Mouse (Mus musculus) right cerebral cortex, postnatal 4 days (tissue): ENCODE measurements around the gene Adamts17.
A peak's percentile ranks its signal among the peaks of the same experiment; 100 is the strongest.

ENCODE experiments used
- DNase-seq: peaks from one replicate; pipeline ENCODE4 v3.0.0-alpha.2; 2022

Adamts17 gene

DNA sequence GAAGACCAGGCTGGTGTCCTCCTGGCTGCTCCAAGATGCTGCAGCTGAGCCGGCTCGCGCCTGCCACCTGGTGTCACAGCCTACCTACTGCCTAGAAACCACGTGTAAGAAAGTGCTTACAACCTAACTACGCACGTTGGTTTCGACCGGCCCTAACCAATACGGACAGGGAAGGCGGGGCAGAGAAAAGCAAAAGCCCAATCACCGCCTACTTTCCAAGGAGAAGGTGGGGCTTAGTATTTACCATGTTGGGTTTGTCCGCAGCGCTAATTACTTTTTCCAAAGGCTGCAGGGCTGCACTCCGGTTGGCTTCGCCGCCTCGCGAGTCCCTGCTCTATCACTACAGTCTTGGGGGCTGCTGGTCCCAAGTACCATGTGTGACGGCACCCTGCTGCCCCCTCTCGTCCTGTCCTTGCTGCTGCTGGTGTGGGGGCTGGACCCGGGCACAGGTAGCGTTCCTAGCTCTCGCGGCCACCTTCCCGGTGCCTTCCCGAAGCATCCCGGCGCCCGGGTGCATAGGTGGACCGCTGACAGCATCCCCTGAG lies at the start of gene Adamts17:
Gene Adamts17 (plus strand): TSS at position 273 of the 545 bp plus-strand sequence.
- peak; percentile 91 for DNase-seq

DNA sequence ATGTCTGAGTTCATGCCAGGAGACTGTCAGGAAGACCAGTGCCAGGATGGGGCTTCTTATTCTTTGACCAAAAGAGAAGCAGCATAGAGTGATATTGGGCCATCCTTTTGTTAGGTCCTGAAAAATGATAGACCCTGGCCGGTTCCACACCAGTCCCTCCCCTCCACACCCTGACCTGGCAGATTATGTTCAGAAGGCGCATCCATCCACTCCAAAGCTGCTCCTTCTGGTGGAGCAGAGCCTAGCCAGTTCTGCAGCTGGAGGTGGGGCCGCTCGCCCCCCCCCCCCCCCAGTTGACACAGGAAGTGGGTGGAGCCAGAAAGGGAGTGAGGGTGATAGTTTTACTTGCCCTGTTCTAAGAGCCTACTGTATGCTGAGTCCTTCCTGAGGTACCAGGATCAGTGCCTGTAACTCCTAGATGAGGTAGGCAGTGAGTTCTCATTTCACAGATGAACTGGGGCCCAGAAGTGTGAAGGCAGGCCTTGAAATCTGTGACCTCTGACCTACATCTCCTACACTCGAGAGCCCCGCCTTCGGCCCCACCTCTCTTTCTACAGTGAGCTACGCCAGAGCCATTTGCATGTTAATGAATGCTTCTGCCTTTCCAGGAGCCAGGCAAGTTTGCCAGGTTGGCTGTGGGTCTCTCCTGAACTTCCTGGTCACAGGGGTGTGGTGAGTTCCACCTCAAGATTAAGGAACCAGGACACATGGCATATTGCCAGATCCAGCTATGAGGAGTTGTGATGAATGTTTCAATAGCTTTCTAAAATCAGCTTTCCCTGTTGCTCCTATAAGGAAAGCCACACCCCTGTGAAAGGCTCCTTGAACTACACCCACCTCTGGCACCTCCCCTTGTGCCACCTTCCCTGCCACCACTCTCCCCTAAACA lies 49.4 kb upstream of the Adamts17 start:
- DNase-seq, result no peak

DNA sequence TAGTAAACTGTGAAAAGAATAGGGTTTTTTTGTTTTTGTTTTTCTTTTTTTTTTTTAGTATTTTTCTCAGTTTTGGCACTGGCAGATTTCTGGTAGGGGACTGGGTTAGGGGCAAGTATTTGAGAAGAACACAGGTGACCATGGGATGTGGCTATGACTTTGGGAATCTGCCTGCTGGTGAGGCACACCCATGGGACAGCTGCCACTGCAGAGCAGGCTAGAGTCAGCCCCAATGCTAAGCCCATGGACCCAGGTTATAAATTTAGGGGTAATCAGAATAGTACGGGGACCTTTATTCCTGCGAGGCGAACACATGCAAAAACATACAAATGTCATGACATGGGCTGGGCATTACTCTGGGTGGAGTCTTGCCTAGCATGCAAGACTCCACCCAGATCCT lies 48.5 kb upstream of the Adamts17 start:
- no peak for DNase-seq

DNA sequence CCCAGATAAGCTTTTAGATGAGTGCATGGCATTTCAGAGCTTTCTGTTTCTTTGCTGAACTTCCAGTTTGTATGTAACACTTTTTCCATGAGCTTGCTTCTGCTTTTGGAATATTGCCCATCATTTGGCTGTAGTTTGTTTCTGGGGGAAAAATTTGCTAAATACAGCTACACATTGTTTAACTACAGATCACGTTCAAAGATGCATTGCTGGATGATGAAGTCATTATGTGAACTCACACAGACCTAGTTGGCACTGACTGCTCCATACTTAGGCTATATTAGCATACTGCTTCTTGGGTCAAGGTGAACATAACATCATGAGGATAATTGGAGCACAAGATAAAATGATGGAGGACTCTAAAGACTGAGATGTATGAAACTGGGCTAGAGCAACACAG lies 42.6 kb upstream of the Adamts17 start:
- DNase-seq, result no peak

DNA sequence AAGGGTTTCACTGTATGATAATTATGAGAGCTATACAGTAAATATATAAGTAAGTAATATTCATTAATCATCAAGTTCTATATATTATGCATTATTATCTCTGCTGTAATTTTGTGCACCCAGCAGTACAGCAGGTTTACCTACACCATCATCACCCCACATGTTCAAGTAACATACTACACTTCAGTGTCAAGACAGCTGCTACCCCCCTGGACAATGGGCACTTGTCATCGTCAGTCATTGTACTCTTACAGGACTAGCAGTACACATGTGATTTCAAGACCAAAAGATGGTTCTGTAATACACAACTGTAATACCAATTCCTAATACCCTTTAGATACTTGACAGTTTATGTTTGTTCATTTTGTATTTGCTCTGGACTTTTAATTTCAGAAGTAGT lies 42.2 kb upstream of the Adamts17 start:
- no peak for DNase-seq

DNA sequence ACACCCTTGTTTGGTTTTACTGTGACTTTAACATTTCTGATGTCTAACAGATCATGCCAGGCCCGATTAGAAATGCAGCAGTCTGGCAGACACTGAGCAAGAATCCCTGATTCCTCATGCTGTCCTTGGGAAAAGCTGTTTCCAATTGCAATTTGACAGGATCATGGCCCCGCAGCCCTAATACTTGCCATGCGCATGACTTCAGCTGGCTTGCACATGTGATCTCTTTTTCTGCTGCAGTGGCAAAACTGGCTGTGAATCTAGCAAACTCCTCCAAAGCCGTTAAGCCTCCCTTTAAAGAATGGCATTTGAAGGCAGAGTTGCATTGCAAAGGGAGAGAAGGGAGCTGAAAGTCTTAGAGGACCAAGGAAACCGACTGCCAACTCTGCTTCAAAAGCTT lies 40.7 kb upstream of the Adamts17 start:
- no peak for DNase-seq

DNA sequence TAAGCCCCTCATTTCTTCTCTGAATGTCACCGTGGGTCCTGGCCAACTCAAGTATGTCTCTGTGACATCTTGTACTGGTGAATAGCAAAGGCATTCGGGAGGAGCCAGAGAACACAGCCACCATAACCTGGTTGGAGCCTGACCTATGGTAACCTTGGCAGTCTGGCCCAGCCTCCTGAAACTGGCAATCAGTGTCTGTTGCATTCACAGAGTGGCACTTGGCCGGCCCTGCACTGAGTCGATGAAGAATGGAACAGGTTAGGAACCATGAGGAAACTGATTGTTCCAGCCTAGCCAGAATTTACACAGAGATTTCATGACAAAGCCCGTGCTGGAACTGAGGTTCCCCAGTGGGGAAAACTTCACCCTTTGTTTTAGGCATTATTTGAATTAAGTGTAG lies 38.8 kb upstream of the Adamts17 start:
- no peak for DNase-seq

DNA sequence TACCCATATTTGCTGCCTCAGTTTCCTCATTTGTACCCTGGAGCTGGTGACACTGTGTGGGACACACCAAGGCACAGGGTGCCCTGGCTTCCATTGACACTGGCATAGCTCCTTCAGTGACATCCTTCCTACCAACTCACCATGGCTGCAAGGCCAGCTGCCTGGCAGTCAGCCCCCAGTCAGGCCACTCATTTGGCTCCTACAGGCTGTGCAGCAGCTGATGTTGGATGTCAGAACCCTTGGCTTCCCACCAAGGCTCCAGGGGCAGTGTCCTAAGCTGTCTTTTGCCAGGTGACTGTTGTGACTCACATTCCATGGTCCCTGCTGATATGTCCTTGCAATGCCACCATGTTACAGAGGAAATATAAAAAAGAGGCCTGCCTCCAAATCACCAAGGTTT lies 37.8 kb upstream of the Adamts17 start:
- DNase-seq, result no peak

DNA sequence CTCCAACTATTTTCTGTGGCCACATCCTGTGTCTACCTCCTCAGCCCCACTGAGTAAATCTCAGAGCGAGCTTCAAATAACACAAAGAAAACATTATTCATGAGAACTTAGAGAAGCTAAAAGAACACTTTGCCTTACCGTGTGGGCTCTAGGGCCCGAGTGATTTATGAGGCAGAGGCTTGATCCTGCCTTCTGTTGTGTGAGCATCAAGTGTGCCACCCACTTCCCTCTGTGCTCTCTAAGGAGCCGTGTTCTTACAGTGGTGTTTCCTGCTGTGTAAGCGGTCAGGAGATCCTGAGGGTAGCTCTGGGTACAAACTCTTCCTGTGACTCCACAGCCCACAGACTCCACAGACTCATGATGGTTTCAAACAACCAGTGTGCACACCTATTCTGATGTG lies 35.7 kb upstream of the Adamts17 start:
- no peak for DNase-seq

DNA sequence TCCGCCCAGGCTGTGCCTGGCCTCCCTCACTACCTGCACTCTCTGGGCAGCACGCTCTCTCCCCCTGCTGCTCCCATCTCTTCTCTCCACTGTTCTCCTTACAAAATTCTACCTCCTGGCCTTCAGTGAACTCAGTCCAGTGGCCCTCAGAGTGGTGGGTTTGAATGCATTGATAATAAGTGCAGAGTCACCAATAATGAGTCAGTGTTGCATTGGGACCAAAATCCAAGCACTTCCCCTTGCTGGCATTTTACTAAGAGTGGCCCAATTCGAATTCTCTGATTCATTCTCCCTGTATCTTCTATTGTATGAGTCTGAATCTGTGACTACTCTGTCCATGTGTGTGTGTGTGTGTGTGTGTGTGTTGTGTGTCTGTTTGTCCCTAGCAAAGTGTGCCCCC lies 32.7 kb upstream of the Adamts17 start:
- no peak for DNase-seq

DNA sequence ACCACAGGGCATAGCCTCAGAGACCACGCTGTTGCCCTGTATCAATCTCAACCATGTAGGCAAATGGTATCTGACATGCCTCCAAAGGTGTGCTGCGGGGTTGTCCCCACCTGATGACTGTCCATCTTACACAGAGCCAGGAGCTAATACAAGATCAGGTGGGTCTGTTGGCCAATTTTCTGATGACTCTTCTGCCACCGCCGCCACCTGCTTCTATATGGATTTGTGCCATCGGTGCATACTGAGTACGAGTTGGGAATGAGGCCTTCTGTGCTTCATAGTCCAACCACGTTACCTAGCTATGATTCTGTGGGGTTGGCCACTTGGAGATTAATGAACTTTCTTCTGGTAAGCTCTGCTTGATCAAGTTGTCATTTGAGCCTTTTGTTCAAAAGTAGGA lies 29.1 kb upstream of the Adamts17 start:
- no peak for DNase-seq

DNA sequence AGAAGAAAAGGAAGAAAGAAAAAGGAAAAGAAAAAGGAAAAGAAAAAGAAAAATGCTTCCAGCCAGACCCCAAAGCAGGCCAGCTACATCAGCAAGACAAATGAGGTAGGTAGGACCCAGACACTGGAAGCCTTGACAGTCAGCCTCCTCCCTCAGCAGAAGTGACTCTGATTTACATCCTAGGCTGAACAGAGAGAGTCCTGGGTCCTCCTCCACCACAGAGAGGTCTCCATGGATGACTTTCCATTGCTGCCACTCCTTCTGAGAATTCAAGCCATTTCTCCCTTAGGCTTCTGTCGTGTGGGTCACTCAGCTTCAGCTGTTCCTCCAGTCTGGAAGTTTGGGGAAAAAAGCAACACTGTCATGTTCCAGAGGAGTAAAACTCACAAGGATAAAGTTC lies 28.2 kb upstream of the Adamts17 start:
- no peak for DNase-seq

DNA sequence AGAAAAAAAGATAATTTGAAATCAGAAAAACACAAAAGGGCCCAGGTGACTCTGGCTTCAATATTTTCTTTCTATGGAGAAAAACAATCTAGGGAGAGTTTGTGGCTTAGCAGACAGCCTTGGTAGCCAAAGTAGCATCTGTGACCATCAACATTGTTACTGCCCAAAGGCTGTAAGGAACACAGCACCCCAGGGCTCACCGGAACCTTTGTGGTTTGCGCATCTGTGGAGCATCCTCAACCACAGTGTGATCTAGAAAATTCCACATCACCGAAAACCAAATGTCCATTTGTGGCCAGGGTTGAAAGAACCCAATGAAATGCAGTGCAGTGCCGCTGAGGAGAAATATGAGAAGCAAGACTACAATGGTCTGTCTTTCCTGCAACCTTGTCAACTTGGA lies 27.2 kb upstream of the Adamts17 start:
- DNase-seq, result no peak

DNA sequence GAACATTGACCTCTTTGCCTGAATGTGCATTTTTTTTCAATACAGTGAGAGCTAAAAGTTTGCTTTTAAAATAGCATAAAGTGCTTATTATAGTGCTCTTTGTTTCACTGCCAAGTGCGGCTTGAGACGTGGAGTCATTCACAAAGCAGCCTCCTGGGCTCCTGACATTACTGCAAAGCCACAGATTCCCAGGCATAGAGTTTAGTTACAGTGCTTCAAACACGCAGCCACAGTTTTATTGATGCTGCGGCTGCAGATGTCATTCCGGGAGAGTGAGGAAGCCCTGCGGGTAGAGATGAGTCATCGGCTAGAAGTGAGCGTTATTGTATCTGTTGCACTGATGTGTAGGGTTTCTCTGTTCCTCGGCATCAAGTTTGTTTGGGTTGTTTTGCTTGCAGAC lies 26.8 kb upstream of the Adamts17 start:
- no peak for DNase-seq

DNA sequence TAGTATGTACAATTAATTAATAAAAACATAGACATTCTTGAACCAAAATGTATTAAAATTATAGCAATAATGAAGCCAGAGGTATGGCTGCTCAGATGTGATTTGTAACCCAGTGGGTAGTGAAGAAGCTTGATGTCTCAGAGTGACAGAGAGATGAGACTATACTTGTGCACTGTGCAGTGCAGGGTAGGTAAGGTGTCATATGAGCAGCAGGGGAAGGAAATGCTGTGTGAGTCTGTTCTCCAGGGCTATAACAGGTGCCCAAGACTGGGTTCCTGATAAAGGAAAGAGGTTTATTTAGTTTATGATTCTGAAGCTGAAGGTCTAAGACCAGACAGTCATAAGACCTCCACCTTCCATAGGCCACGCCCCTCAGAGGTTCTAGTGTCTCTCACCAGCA lies 26.4 kb upstream of the Adamts17 start:
- no peak for DNase-seq

DNA sequence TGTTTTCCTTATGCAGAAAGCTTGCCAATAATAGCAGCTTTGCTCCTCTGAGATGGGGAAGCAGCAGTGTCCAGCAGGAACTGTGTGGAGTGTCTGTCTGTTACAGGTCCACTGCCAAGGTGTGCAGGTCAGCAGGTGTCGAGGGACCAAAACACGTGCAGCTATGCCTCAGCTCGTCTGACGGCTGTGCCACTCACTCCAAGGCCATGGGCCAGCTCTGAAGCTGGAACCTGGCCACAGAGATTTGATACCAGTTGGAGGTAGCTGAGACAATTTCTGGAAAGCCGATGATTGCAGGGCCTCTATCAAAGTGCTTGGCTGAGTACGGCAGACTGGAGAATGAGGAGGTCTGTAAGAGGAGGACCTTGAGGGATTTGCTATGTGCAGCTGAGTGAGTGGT lies 24.0 kb upstream of the Adamts17 start:
- DNase-seq, result no peak

DNA sequence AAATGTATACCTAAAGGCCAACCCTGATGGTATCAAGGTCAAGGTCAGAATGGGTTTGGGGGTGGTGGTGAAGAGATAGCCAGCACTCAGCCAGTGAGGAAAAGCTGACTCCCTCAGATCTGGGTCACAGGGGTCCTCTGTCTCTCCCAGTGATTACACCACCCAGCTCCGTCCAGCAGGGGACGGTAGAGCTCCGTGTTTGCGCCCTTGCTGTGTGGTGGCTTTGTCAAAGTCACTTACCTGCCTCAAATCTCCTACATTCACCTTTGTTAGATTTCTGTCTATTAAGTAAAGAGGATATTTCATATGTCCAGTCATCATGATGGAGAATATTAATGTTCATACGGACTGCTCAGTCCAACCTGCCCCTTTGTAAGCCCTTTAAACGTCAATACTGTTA lies 19.5 kb upstream of the Adamts17 start:
- DNase-seq, result peak; percentile 33

DNA sequence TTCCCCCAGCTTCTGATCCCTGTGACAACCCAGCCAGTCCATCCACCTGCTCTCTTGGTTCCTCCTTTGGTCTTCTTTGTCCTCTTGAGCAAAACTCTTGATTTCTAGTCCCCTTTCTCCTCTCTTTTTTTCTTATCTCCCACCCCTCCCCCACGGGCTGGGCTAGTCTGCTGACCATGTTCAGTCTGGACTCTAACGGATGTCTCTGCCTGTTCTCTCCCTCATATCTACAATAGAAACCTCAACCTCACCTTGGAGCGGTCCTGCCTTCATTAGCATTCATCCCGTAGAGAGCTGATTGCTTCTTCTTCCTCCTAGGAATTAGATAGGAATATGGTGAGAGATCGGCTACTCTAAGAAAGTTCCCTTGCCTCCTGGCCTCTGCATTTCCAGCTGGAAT lies 8.7 kb upstream of the Adamts17 start:
- no peak for DNase-seq

DNA sequence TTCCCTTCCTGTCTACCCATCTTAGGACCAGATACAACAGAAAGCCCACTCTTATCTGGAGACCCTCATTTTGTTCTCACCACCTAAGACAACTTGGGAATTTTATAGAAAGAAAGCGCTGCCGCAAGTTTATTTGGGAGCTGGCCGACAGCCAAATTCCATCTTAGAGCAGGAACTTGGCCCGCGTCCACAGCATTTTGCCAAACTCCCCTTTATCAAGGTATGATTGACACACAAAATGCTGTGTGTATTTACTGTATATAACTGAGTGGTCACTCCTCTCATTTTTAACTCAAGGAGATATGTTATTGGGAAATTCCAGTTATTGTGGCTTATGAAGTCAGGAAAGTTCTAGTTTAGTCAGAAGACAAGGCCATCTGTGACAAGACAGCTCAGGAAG lies 8.2 kb upstream of the Adamts17 start:
- peak; percentile 53 for DNase-seq

DNA sequence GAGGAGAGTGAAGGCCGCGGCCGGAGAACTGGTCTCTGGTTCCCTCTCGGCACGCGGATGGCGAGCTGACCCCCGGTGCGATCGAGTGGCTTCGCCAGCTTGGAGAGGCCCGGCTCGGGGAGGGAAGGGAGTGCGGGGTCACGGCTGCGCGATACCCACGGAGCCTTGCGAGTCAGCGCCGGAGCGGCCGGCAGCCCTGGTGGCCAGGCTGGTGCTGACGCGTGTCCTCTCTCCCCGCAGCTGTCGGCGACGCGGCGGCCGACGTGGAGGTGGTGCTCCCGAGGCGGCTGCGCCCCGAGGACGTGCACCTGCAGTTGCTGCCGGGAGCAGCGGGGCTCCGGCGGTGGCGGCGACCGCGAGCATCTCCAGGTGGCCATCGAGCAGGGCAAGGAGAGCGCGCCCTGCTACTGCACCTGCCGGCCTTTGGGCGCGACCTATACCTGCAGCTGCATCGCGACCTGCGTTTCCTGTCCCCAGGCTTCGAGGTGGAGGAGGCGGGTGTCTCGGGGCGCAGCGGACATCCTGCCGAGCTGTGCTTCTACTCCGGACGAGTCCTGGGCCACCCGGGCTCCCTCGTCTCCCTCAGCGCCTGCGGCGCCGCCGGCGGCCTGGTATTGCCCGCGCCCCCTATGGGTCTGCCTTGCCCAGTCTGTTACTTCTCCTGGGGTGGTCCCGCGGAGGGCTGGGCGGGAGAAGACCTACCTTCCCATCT lies 629 bp downstream of the Adamts17 start:
- DNase-seq, result peak; percentile 68

DNA sequence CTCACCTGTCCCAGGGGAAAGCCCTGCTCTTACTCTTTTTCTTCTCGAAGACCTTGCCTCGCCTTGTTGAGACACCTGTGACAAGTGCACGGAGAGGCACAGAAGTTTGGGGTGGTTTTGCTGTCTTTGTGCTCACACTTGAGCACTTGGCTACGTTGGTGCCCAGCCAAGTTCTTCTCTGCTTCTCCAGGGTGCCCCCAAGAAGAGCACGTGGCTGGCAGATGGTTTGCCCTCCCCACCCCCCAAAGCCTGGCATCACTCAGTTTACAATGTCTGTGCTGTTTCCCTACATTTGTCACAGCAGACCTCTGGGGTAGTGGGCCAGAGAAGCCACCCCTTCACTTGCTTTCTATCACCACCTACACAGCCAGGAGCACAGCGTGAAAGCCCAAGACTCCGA lies 1.6 kb downstream of the Adamts17 start:
- DNase-seq, result peak; percentile 28

DNA sequence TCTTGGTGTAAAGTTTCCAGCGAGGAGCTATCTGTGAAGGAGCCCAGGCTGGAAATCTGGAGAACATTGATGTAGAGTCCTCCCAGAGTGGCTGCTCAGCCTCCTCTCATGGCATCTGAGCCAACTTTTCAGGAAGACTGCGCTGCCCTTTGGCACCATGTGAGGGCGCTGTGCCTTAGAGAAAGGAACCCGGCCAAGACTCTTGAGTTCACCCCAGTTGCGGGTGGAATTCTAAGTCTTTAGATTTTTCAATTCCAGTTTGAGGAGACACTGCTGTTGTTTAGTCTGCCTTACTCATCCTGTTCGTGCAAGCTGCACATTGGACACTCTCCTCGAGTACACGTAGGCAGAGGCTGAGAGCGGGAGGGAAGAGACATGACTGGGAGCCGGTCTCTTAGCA lies 2.5 kb downstream of the Adamts17 start:
- peak; percentile 78 for DNase-seq

DNA sequence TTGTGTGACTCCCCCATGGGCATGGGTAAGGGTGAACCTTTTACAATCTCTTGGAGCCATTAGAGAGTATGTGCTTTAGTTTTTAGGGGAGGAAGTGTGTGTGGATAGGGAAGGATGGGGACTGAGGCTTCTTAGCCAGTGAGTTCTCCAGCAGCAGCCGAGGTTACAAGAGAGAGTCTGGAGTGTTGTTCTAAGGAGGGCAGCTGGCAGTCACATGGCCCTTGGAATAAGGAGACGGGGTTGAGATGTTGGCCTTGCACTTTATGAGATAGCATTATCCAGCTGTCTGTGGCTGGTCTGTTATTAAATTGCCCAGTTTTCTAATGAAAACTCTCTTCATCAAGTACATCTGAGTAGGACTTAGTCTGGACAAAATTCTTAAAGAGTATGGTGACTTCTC lies 4.3 kb downstream of the Adamts17 start:
- no peak for DNase-seq

DNA sequence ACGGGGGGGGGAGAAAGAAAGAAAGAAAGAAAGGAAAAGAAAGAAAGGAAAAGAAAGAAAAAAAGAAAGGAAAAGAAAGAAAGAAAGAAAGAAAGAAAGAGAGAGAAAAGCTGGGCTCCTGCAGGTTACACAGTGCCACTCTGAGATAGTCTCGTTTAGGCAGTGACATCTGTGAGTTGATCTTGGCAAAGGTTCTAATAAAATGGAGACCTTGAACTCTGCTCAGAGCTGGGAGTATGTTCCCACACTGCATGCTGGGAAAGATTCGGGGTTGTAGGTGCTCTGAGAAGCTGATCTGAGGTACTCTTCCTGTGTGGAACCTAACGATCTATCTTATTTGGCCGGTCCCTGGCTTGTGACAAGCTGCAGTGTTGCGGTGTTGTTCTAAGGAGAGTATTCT lies 7.0 kb downstream of the Adamts17 start:
- DNase-seq, result no peak
